Mouse (Mus musculus): ENCODE results near the gene Hspbp1. TPM values are rescaled to one million over a fixed set of nuclear protein-coding genes. Genes with fewer than 3 reads are reported as not detected.
A peak's percentile ranks its signal among the peaks of the same experiment; 100 is the strongest.

The Hspbp1 gene
- polyA plus RNA-seq, 1 experiment from 2014 or later: 136 TPM

- Histone ChIP-seq H3K9ac (0 out of 2 replicates have a peak overlapping the region, but pooled peaks have one; percentile 38), H3K9me3 (no peaks in the 10 kb centered on the region), H3K4me1 (replicated peaks) (peaks cover 65% of the 10 kb centered on the region), H3K36me3 (peaks cover 16% of the 10 kb centered on the region; the same call in 1 of the 2 replicates), H3K27ac (replicated peaks) (no peak overlapping the region), H3K4me3 (no peak overlapping the region), H3K27me3 (no peaks in the 10 kb centered on the region), H3K4me2 (no peak overlapping the region)
- WGBS: over 99% methylated on average over 5 of the region's 5 CpGs
- ATAC-seq (ENCODE audit: low read depth): no peak
Measured at GRCm38 (mm10) chr7:4652726-4653125, 32.1 kb downstream of the Hspbp1 start.

- Histone ChIP-seq H3K36me3 (peaks cover 24% of the 10 kb centered on the region), H3K27ac (replicated peaks) (no peak overlapping the region), H3K27me3 (no peaks in the 10 kb centered on the region), H3K4me3 (no peak overlapping the region), H3K4me1 (replicated peaks) (peaks cover 54% of the 10 kb centered on the region), H3K4me2 (no peak overlapping the region), H3K9me3 (no peaks in the 10 kb centered on the region), H3K9ac (no peak overlapping the region)
- 77% methylated on average over 8 of the region's 8 CpGs for WGBS
- no peak for ATAC-seq (ENCODE audit: low read depth)
Measured at GRCm38 (mm10) chr7:4651581-4651980, 33.3 kb downstream of the Hspbp1 start.

GRCm38 (mm10) chr7:4647992-4648391, 36.9 kb downstream of the Hspbp1 start:
- no peak overlapping the region for H3K4me2 ChIP-seq
- no peak for ATAC-seq (ENCODE audit: low read depth)
- no peaks in the 10 kb centered on the region for H3K27me3 ChIP-seq
- no peak overlapping the region for H3K4me3 ChIP-seq
- no peak overlapping the region for H3K9ac ChIP-seq
- 91% methylated on average over 2 of the region's 2 CpGs for WGBS
- H3K27ac ChIP-seq (replicated peaks): no peak overlapping the region
- peaks cover 53% of the 10 kb centered on the region for H3K36me3 ChIP-seq
- peaks cover 18% of the 10 kb centered on the region; the same call in 1 of the 2 replicates for H3K4me1 ChIP-seq (replicated peaks)
- H3K9me3 ChIP-seq: no peaks in the 10 kb centered on the region

GRCm38 (mm10) chr7:4647291-4647690, 37.6 kb downstream of the Hspbp1 start:
- no peaks in the 10 kb centered on the region for H3K27me3 ChIP-seq
- H3K4me3 ChIP-seq: no peak overlapping the region
- no peak for ATAC-seq (ENCODE audit: low read depth)
- H3K4me2 ChIP-seq: no peak overlapping the region
- H3K9me3 ChIP-seq: no peaks in the 10 kb centered on the region
- peaks cover 54% of the 10 kb centered on the region for H3K36me3 ChIP-seq
- 0 out of 2 replicates have a peak, but pooled peaks cover 12% of the 10 kb centered on the region for H3K4me1 ChIP-seq (replicated peaks)
- WGBS: 66% methylated on average over 6 of the region's 6 CpGs
- no peak overlapping the region for H3K9ac ChIP-seq
- no peak overlapping the region for H3K27ac ChIP-seq (replicated peaks)

- peaks cover 59% of the 10 kb centered on the region for H3K36me3 ChIP-seq
- H3K9me3 ChIP-seq: no peaks in the 10 kb centered on the region
- H3K9ac ChIP-seq: no peak overlapping the region
- WGBS: 95% methylated on average over 3 of the region's 3 CpGs
- no peak overlapping the region for H3K27ac ChIP-seq (replicated peaks)
- no peak overlapping the region for H3K4me2 ChIP-seq
- ATAC-seq (ENCODE audit: low read depth): no peak
- H3K4me1 ChIP-seq (replicated peaks): 0 out of 2 replicates have a peak, but pooled peaks cover 7% of the 10 kb centered on the region
- no peak overlapping the region for H3K4me3 ChIP-seq
- H3K27me3 ChIP-seq: no peaks in the 10 kb centered on the region
Measured at GRCm38 (mm10) chr7:4646806-4647205, 38.1 kb downstream of the Hspbp1 start.

GRCm38 (mm10) chr7:4643225-4643624, 41.6 kb downstream of the Hspbp1 start:
- Histone ChIP-seq H3K9ac (no peak overlapping the region), H3K4me2 (no peak overlapping the region), H3K27ac (replicated peaks) (no peak overlapping the region), H3K27me3 (no peaks in the 10 kb centered on the region), H3K36me3 (peaks cover 88% of the 10 kb centered on the region), H3K4me1 (replicated peaks) (no peaks in the 10 kb centered on the region), H3K9me3 (no peaks in the 10 kb centered on the region), H3K4me3 (no peak overlapping the region)
- no peak for ATAC-seq (ENCODE audit: low read depth)
- WGBS: 93% methylated on average over 6 of the region's 6 CpGs

GRCm38 (mm10) chr7:4641956-4642355, 42.9 kb downstream of the Hspbp1 start:
- 92% methylated on average over 7 of the region's 7 CpGs for WGBS

GRCm38 (mm10) chr7:4641155-4641554, 43.7 kb downstream of the Hspbp1 start:
- 86% methylated on average over 11 of the region's 11 CpGs for WGBS
- no peak overlapping the region for H3K27ac ChIP-seq (replicated peaks)
- no peaks in the 10 kb centered on the region for H3K9me3 ChIP-seq
- H3K4me2 ChIP-seq: no peak overlapping the region
- no peaks in the 10 kb centered on the region for H3K4me1 ChIP-seq (replicated peaks)
- ATAC-seq (ENCODE audit: low read depth): no peak
- no peak overlapping the region for H3K4me3 ChIP-seq
- no peaks in the 10 kb centered on the region for H3K27me3 ChIP-seq
- H3K9ac ChIP-seq: no peak overlapping the region
- H3K36me3 ChIP-seq: peaks cover 95% of the 10 kb centered on the region

More at GRCm38 (mm10) chr7:4641956-4642355, 42.9 kb downstream of the Hspbp1 start:
- Histone ChIP-seq H3K36me3 (peaks cover 94% of the 10 kb centered on the region), H3K27ac (replicated peaks) (no peak overlapping the region), H3K9ac (no peak overlapping the region), H3K4me2 (no peak overlapping the region), H3K9me3 (no peaks in the 10 kb centered on the region), H3K4me1 (replicated peaks) (no peaks in the 10 kb centered on the region), H3K27me3 (no peaks in the 10 kb centered on the region), H3K4me3 (no peak overlapping the region)
- ATAC-seq (ENCODE audit: low read depth): no peak

- Histone ChIP-seq H3K27me3 (no peaks in the 10 kb centered on the region), H3K36me3 (peaks cover 91% of the 10 kb centered on the region), H3K9me3 (no peaks in the 10 kb centered on the region), H3K4me1 (replicated peaks) (no peaks in the 10 kb centered on the region), H3K27ac (replicated peaks) (no peak overlapping the region), H3K9ac (no peak overlapping the region), H3K4me3 (no peak overlapping the region), H3K4me2 (no peak overlapping the region)
- 94% methylated on average over 4 of the region's 4 CpGs for WGBS
- no peak for ATAC-seq (ENCODE audit: low read depth)
Measured at GRCm38 (mm10) chr7:4636179-4636578, 48.7 kb downstream of the Hspbp1 start.

- Histone ChIP-seq H3K4me3 (no peak within 1 kb of the TSS), H3K27ac (replicated peaks) (no peak within 1 kb of the TSS), H3K36me3 (peaks cover 77% of the 10 kb centered on the region), H3K9me3 (no peaks in the 10 kb centered on the region), H3K4me1 (replicated peaks) (no peaks in the 10 kb centered on the region), H3K27me3 (no peaks in the 10 kb centered on the region), H3K9ac (no peak within 1 kb of the TSS), H3K4me2 (no peak within 1 kb of the TSS)
- WGBS: 95% methylated on average over 4 of the region's 4 CpGs
- no peak for ATAC-seq (ENCODE audit: low read depth)
Measured at GRCm38 (mm10) chr7:4631031-4631430, 53.8 kb downstream of the Hspbp1 start, which contains the start of gene Tmem86b. Gene Tmem86b, minus strand, starts transcription at chr7:4631422.

- Histone ChIP-seq H3K27ac (replicated peaks) (no peak overlapping the region), H3K9ac (no peak overlapping the region), H3K9me3 (no peaks in the 10 kb centered on the region), H3K4me2 (no peak overlapping the region), H3K4me3 (no peak overlapping the region), H3K36me3 (peaks cover 70% of the 10 kb centered on the region), H3K27me3 (no peaks in the 10 kb centered on the region), H3K4me1 (replicated peaks) (no peaks in the 10 kb centered on the region)
- no peak for ATAC-seq (ENCODE audit: low read depth)
- WGBS: 52% methylated on average over 1 of the region's 1 CpGs
Measured at GRCm38 (mm10) chr7:4630198-4630597, 54.7 kb downstream of the Hspbp1 start.

- Histone ChIP-seq H3K27me3 (no peaks in the 10 kb centered on the region), H3K4me1 (replicated peaks) (no peaks in the 10 kb centered on the region), H3K4me3 (no peak overlapping the region), H3K9ac (no peak overlapping the region), H3K9me3 (no peaks in the 10 kb centered on the region), H3K27ac (replicated peaks) (no peak overlapping the region), H3K4me2 (no peak overlapping the region), H3K36me3 (peaks cover 65% of the 10 kb centered on the region)
- no peak for ATAC-seq (ENCODE audit: low read depth)
- WGBS: 86% methylated on average over 5 of the region's 5 CpGs
Measured at GRCm38 (mm10) chr7:4629586-4629985, 55.3 kb downstream of the Hspbp1 start.

- no peak for ATAC-seq (ENCODE audit: low read depth)
- Histone ChIP-seq H3K27me3 (no peaks in the 10 kb centered on the region), H3K4me3 (no peak overlapping the region), H3K27ac (replicated peaks) (no peak overlapping the region), H3K9ac (no peak overlapping the region), H3K36me3 (peaks cover 31% of the 10 kb centered on the region), H3K9me3 (no peaks in the 10 kb centered on the region), H3K4me1 (replicated peaks) (no peaks in the 10 kb centered on the region), H3K4me2 (no peak overlapping the region)
- WGBS: 92% methylated on average over 2 of the region's 2 CpGs
Measured at GRCm38 (mm10) chr7:4625928-4626327, 58.9 kb downstream of the Hspbp1 start.
